Mouse (Mus musculus): ENCODE measurements around the gene Hsf5. TPM values are rescaled to one million over a fixed set of nuclear protein-coding genes. Genes with fewer than 3 reads are reported as not detected.

Gene Hsf5
- polyA plus RNA-seq, 1 experiment: 0.05 TPM

- no peak for TF ChIP-seq CTCF (IDR thresholded peaks at IDR 0.05; ENCODE audit: borderline replicate concordance, control insufficient read depth, extremely low read depth, insufficient read depth, low read length, poor library complexity)
- H3K4me3 ChIP-seq (ENCODE audit: control insufficient read depth, insufficient read depth, low read length): no peak overlapping the region
- no peak for DNase-seq
- H3K27ac ChIP-seq (ENCODE audit: control insufficient read depth, insufficient read depth, low read length): no peak overlapping the region
- no peaks in the 10 kb centered on the region for H3K27me3 ChIP-seq (ENCODE audit: control insufficient read depth, insufficient read depth, low read length)
- H3K36me3 ChIP-seq (ENCODE audit: control insufficient read depth, insufficient read depth, low read length): no peaks in the 10 kb centered on the region
- 62% methylated on average over 14 of the region's 14 CpGs for WGBS
- no peaks in the 10 kb centered on the region for H3K4me1 ChIP-seq (replicated peaks; ENCODE audit: control insufficient read depth, insufficient read depth, low read length)
These were observed 85.1 kb downstream of the Hsf5 start for GRCm38 (mm10) chr11:87701877-87702620.

GRCm38 (mm10) chr11:87703654-87704053 is 86.7 kb downstream of the Hsf5 start:
- Histone ChIP-seq H3K36me3 (ENCODE audit: control insufficient read depth, insufficient read depth, low read length) (no peaks in the 10 kb centered on the region), H3K4me3 (ENCODE audit: control insufficient read depth, insufficient read depth, low read length) (no peak overlapping the region), H3K4me1 (replicated peaks; ENCODE audit: control insufficient read depth, insufficient read depth, low read length) (no peaks in the 10 kb centered on the region), H3K27ac (ENCODE audit: control insufficient read depth, insufficient read depth, low read length) (no peak overlapping the region), H3K27me3 (ENCODE audit: control insufficient read depth, insufficient read depth, low read length) (no peaks in the 10 kb centered on the region)
- TF ChIP-seq POLR2A (IDR thresholded peaks at IDR 0.05; ENCODE audit: control insufficient read depth, extremely low read depth, insufficient read depth, low read length, poor library complexity) (no peak), CTCF (IDR thresholded peaks at IDR 0.05; ENCODE audit: borderline replicate concordance, control insufficient read depth, extremely low read depth, insufficient read depth, low read length, poor library complexity) (no peak)
- 98% methylated on average over 5 of the region's 5 CpGs for WGBS
- no peak for DNase-seq

- Histone ChIP-seq H3K27ac (ENCODE audit: control insufficient read depth, insufficient read depth, low read length) (no peak overlapping the region), H3K36me3 (ENCODE audit: control insufficient read depth, insufficient read depth, low read length) (no peaks in the 10 kb centered on the region), H3K27me3 (ENCODE audit: control insufficient read depth, insufficient read depth, low read length) (no peaks in the 10 kb centered on the region), H3K4me1 (replicated peaks; ENCODE audit: control insufficient read depth, insufficient read depth, low read length) (peaks cover under 1% of the 10 kb centered on the region), H3K4me3 (ENCODE audit: control insufficient read depth, insufficient read depth, low read length) (no peak overlapping the region)
- WGBS: 96% methylated on average over 9 of the region's 9 CpGs
- TF ChIP-seq POLR2A (IDR thresholded peaks at IDR 0.05; ENCODE audit: control insufficient read depth, extremely low read depth, insufficient read depth, low read length, poor library complexity) (no peak; the same call in 1 of the 2 replicates), CTCF (IDR thresholded peaks at IDR 0.05; ENCODE audit: borderline replicate concordance, control insufficient read depth, extremely low read depth, insufficient read depth, low read length, poor library complexity) (no peak)
- DNase-seq: no peak
These were observed 87.3 kb downstream of the Hsf5 start for GRCm38 (mm10) chr11:87704289-87704688.

- peaks cover 9% of the 10 kb centered on the region for H3K4me1 ChIP-seq (replicated peaks; ENCODE audit: control insufficient read depth, insufficient read depth, low read length)
- WGBS: 75% methylated on average over 8 of the region's 8 CpGs
- TF ChIP-seq CTCF (IDR thresholded peaks at IDR 0.05; ENCODE audit: borderline replicate concordance, control insufficient read depth, extremely low read depth, insufficient read depth, low read length, poor library complexity) (no peak), POLR2A (IDR thresholded peaks at IDR 0.05; ENCODE audit: control insufficient read depth, extremely low read depth, insufficient read depth, low read length, poor library complexity) (no peak)
These were observed 90.6 kb downstream of the Hsf5 start for GRCm38 (mm10) chr11:87707570-87707969.

GRCm38 (mm10) chr11:87708979-87709378 is 92.0 kb downstream of the Hsf5 start:
- Histone ChIP-seq H3K4me1 (replicated peaks; ENCODE audit: control insufficient read depth, insufficient read depth, low read length) (peaks cover 9% of the 10 kb centered on the region), H3K27me3 (ENCODE audit: control insufficient read depth, insufficient read depth, low read length) (no peaks in the 10 kb centered on the region; the same call in 1 of the 2 replicates), H3K27ac (ENCODE audit: control insufficient read depth, insufficient read depth, low read length) (no peak overlapping the region), H3K4me3 (ENCODE audit: control insufficient read depth, insufficient read depth, low read length) (no peak overlapping the region), H3K36me3 (ENCODE audit: control insufficient read depth, insufficient read depth, low read length) (no peaks in the 10 kb centered on the region)
- 98% methylated on average over 5 of the region's 5 CpGs for WGBS
- no peak for DNase-seq
- TF ChIP-seq CTCF (IDR thresholded peaks at IDR 0.05; ENCODE audit: borderline replicate concordance, control insufficient read depth, extremely low read depth, insufficient read depth, low read length, poor library complexity): no peak
- TF ChIP-seq POLR2A (IDR thresholded peaks at IDR 0.05; ENCODE audit: control insufficient read depth, extremely low read depth, insufficient read depth, low read length, poor library complexity): no peak

More at GRCm38 (mm10) chr11:87707570-87707969, 90.6 kb downstream of the Hsf5 start:
- no peak overlapping the region for H3K27ac ChIP-seq (ENCODE audit: control insufficient read depth, insufficient read depth, low read length)
- DNase-seq: no peak
- H3K27me3 ChIP-seq (ENCODE audit: control insufficient read depth, insufficient read depth, low read length): no peaks in the 10 kb centered on the region; the same call in 1 of the 2 replicates
- no peaks in the 10 kb centered on the region for H3K36me3 ChIP-seq (ENCODE audit: control insufficient read depth, insufficient read depth, low read length)
- H3K4me3 ChIP-seq (ENCODE audit: control insufficient read depth, insufficient read depth, low read length): no peak overlapping the region

Other genes starting within 250 kb of the Hsf5 start
- gene Rad51c, start 212.2 kb upstream of the Hsf5 start, polyA plus RNA-seq (2012; rRNA removed): 2.5 and 3.1 TPM in 2 replicates
- 0.55 and 0.99 TPM in 2 replicates for gene Tex14, start 212.1 kb upstream of the Hsf5 start, polyA plus RNA-seq (2012; rRNA removed)
- gene Gm11492, start 50.5 kb upstream of the Hsf5 start, polyA plus RNA-seq (2012; rRNA removed): 0.06 TPM in 1 of 2 replicates, not detected in the other
- gene Sept4, start 48.3 kb upstream of the Hsf5 start, polyA plus RNA-seq (2012; rRNA removed): 12.6 and 13.2 TPM in 2 replicates
- 47.0 and 51.1 TPM in 2 replicates for gene Mtmr4, start 25.0 kb upstream of the Hsf5 start, polyA plus RNA-seq (2012; rRNA removed)
- gene Rnf43, start 45.6 kb downstream of the Hsf5 start, polyA plus RNA-seq (2012; rRNA removed): 6.6 and 9.0 TPM in 2 replicates
- 172 and 215 TPM in 2 replicates for gene Supt4a, start 120.4 kb downstream of the Hsf5 start, polyA plus RNA-seq (2012; rRNA removed)
- gene Tspoap1, start 143.4 kb downstream of the Hsf5 start, polyA plus RNA-seq (2012; rRNA removed): 25.3 and 27.9 TPM in 2 replicates
- gene Mpo, start 176.4 kb downstream of the Hsf5 start, polyA plus RNA-seq (2012; rRNA removed): 4.6 and 8.5 TPM in 2 replicates
- gene Lpo, start 211.1 kb downstream of the Hsf5 start, polyA plus RNA-seq (2012; rRNA removed): 8.0 and 10.1 TPM in 2 replicates
- gene Mks1, start 236.1 kb downstream of the Hsf5 start, polyA plus RNA-seq (2012; rRNA removed): 11.8 and 12.4 TPM in 2 replicates

All from thymus, adult 2 months (tissue).